Mouse (Mus musculus) forebrain, embryonic 15.5 days (tissue): Measurements from ENCODE around the gene Matn1. TPM values are rescaled to one million over a fixed set of nuclear protein-coding genes. Genes with fewer than 3 reads are reported as not detected.
A peak's percentile ranks its signal among the peaks of the same experiment; 100 is the strongest.

Experiments
- ATAC-seq: fragments of 200-750 bp; cut with Nextera tagmentation; replicated peaks from 2 replicates; pipeline ENCODE4 v1.8.0; 2017; ENCODE audit warnings: mild to moderate bottlenecking, moderate TSS enrichment, moderate library complexity
- H3K27ac ChIP-seq: fragments of 300-500 bp; sonication (generic); replicated peaks from 2 replicates; pipeline ENCODE4 v1.5.1; 2015; ENCODE audit warnings: mild to moderate bottlenecking, inconsistent platforms
- H3K27me3 ChIP-seq: fragments of 300-500 bp; sonication (generic); 2 replicates; pipeline ENCODE4 v1.6.1; 2015; ENCODE audit warnings: inconsistent platforms
- H3K36me3 ChIP-seq: fragments of 300-500 bp; sonication (generic); 2 replicates; pipeline ENCODE4 v1.6.1; 2015; ENCODE audit warnings: mild to moderate bottlenecking, inconsistent platforms
- H3K4me1 ChIP-seq: fragments of 300-500 bp; sonication (generic); 2 replicates; pipeline ENCODE4 v1.6.1; 2015; ENCODE audit warnings: inconsistent platforms
- H3K4me2 ChIP-seq: fragments of 300-500 bp; sonication (generic); replicated peaks from 2 replicates; pipeline ENCODE4 v1.6.1; 2015; ENCODE audit warnings: mild to moderate bottlenecking, inconsistent platforms
- H3K4me3 ChIP-seq: fragments of 300-500 bp; sonication (generic); 2 replicates; pipeline ENCODE4 v1.5.1; 2015; ENCODE audit warnings: mild to moderate bottlenecking, inconsistent platforms
- H3K9ac ChIP-seq: fragments of 300-500 bp; sonication (generic); replicated peaks from 2 replicates; pipeline ENCODE4 v1.6.1; 2015; ENCODE audit warnings: mild to moderate bottlenecking, inconsistent platforms
- H3K9me3 ChIP-seq: fragments of 300-500 bp; sonication (generic); 2 replicates; pipeline ENCODE4 v1.6.1; 2016; ENCODE audit warnings: inconsistent platforms
- WGBS: fragments of 180-500 bp; shearing (Covaris S2); methylation state at CpG from one replicate; pipeline ENCODE4 v1.1.7; 2015; ENCODE audit warnings: mixed read lengths; 5-methylcytosine and 5-hydroxymethylcytosine counted together
- polyA plus RNA-seq: library from polyadenylated mRNA; unstranded; fragments of >200 nt; fragmentation: Nextera tagmentation; extraction: Ambion mirVana; gene quantifications from 2 replicates; pipeline ENCODE4 v1.2.1, GENCODE M21; 2015

Gene Matn1
- polyA plus RNA-seq, 1 experiment from 2014 or later, result not detected

DNA sequence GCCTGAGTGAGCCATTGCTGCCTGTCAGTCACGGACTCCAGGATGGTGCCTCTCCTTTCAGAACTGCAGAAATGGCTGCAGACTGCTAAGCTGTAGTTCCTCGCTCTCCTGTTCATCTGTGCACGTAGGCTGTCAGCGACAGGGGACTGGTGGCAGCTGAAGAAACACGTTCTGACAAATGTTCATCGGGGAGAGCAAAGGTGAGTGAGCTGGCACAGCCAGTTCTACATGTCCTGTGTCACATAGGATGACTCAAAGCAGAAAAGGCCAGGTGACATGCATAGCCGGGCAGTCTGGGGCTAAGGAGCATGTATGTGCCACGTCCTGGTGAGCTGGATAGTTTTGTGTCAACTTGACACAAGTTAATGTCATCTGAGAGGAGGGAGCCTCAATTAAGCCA is 50.4 kb downstream of the Matn1 start:
- 92% methylated on average over 8 of the region's 8 CpGs for WGBS
- Histone ChIP-seq H3K36me3 (no peaks in the 10 kb centered on the region), H3K27ac (no peak overlapping the region), H3K4me1 (peaks cover 7% of the 10 kb centered on the region), H3K4me3 (no peak overlapping the region), H3K9ac (no peak overlapping the region), H3K4me2 (no peak overlapping the region), H3K9me3 (no peaks in the 10 kb centered on the region), H3K27me3 (no peaks in the 10 kb centered on the region)
- no peak for ATAC-seq

DNA sequence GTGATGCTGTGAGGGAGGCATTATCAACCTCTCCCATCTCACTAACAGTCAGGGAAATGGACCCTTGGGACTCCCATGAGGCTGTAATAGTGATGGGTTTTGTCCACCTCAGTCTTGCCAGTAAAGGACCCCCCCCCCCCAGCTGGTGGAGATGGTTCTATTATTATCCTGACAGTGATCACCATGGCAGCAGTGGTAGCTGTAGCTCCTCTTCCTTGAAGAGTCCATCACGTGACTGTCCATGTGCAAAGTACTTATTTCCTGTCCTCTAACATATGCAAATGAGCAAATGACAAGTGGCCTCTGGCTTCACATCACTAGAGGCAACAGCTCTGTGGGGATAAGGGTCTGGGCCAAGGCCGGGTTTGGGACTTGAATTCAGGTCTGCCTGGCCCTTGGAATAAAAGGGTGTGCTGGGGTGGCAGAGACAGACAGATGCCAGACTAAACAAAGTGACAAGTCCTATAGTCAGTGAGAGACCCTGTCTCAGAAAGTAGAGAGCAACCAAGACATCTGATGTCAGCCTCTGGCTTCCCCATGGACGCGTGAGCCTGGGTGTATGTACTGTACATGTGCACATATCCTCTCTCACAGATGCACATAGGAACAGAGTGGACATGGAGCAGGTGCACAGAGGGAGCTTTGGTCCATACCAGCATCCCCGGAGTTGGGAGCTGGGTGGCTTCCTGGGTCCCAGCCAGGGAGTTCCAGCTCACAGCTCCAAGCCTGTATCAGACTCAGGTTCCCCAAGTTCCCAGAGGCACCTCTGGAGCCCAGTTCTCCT is 55.8 kb downstream of the Matn1 start:
- WGBS, result 57% methylated on average over 5 of the region's 5 CpGs
- H3K27me3 ChIP-seq, result no peaks in the 10 kb centered on the region
- no peak overlapping the region for H3K4me2 ChIP-seq
- H3K4me1 ChIP-seq, result peaks cover 20% of the 10 kb centered on the region
- no peaks in the 10 kb centered on the region for H3K9me3 ChIP-seq
- no peak overlapping the region for H3K9ac ChIP-seq
- peak; percentile 61; the same call in 1 of the 2 replicates for ATAC-seq
- peak overlapping the region; percentile 84 for H3K27ac ChIP-seq
- H3K36me3 ChIP-seq, result no peaks in the 10 kb centered on the region
- no peak overlapping the region for H3K4me3 ChIP-seq

DNA sequence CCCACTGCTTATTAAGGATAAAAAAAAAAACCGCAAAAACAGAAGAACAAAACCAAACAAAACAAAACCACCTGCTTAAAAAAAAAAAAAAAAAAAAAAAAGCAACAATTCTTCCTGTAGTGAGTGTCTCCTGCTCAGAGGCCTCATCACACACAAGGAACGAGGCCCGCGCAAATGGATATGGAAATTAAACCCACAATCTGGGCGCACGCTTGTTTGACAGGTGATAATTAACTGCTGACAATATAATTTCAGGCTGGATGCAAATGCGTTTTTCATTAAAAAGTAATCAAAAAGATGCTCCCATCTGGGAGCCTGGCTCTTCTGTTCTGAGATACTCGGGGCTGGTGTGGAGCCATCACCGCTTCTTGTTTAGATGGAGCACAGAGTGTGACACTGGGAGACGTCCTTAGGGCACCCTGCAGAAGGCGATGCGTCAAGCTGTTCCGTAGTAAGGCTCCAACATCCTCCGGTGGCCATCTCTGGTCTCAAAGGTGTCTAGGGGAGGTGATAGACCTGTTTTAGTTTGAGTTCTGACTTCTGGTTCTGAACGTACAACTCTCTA is 56.5 kb downstream of the Matn1 start:
- WGBS, result 27% methylated on average over 15 of the region's 15 CpGs
- Histone ChIP-seq H3K27ac (peak overlapping the region; percentile 84), H3K4me3 (no peak overlapping the region), H3K27me3 (no peaks in the 10 kb centered on the region), H3K4me2 (no peak overlapping the region), H3K4me1 (peaks cover 20% of the 10 kb centered on the region), H3K9ac (no peak overlapping the region), H3K36me3 (no peaks in the 10 kb centered on the region), H3K9me3 (no peaks in the 10 kb centered on the region)
- ATAC-seq, result peak; percentile 79

Other genes starting within 250 kb of the Matn1 start
- gene Sdc3, start 151.8 kb upstream of the Matn1 start, polyA plus RNA-seq, result 84.9 and 85.7 TPM in 2 replicates
- gene Laptm5, start 31.3 kb upstream of the Matn1 start, polyA plus RNA-seq, result 21.6 and 26.4 TPM in 2 replicates